Mouse (Mus musculus) hematopoietic stem cell, adult 5-6 weeks (primary cell): ENCODE results near the gene Shroom3. TPM values are rescaled to one million over a fixed set of nuclear protein-coding genes. Genes with fewer than 3 reads are reported as not detected.
A peak's percentile ranks its signal among the peaks of the same experiment; 100 is the strongest.

Experiments
- ATAC-seq, 2 experiments: fragments of 125-278 bp in 1 of 2; replicated peaks in 1 of 2; 2 replicates each; pipeline ENCODE4 v1.8.0; 2016 to 2017; ENCODE audit warnings: inconsistent platforms in 2 of 2, mild to moderate bottlenecking in 2 of 2, moderate number of reproducible peaks in 2 of 2, low read depth in 1 of 2, moderate TSS enrichment in 1 of 2; ENCODE audit not compliant: low FRiP score in 2 of 2, poor library complexity in 2 of 2, severe bottlenecking in 2 of 2, insufficient read depth in 1 of 2, low TSS enrichment in 1 of 2
- total RNA-seq: library from RNA; stranded (forward); fragments of 172-1452, 232-1000 nt; gene quantifications from 2 replicates; pipeline ENCODE4 v1.2.3, GENCODE M21; 2017

The Shroom3 gene
- 0.13 and 0.15 TPM in 2 replicates for total RNA-seq

GRCm38 (mm10) chr5:92683351-92683807 is at the start of gene Shroom3:
Shroom3 (plus strand) TSS chr5:92683435.
- 0 out of 4 replicates have a peak, but pooled peaks of 1 of the 2 experiments have one; percentile 36 for ATAC-seq

GRCm38 (mm10) chr5:92633526-92633925 is 49.7 kb upstream of the Shroom3 start:
- ATAC-seq, result no peak

GRCm38 (mm10) chr5:92634916-92635315 is 48.3 kb upstream of the Shroom3 start:
- ATAC-seq, result no peak

- ATAC-seq, result no peak
These were observed 47.3 kb upstream of the Shroom3 start for GRCm38 (mm10) chr5:92635891-92636290.

GRCm38 (mm10) chr5:92640861-92641260 is 42.4 kb upstream of the Shroom3 start:
- no peak for ATAC-seq

GRCm38 (mm10) chr5:92656256-92656655 is 27.0 kb upstream of the Shroom3 start:
- peak; percentile 83 to 88 for ATAC-seq

- no peak for ATAC-seq
These were observed 18.9 kb upstream of the Shroom3 start for GRCm38 (mm10) chr5:92664321-92664720.

GRCm38 (mm10) chr5:92666860-92667259 is 16.4 kb upstream of the Shroom3 start:
- ATAC-seq, result no peak

- peak; percentile 82 to 85 for ATAC-seq
These were observed 8.2 kb upstream of the Shroom3 start, which contains the start of gene Ccdc158 for GRCm38 (mm10) chr5:92674859-92675573. Ccdc158 (minus strand) TSS chr5:92675271.

GRCm38 (mm10) chr5:92675574-92675920 is 7.7 kb upstream of the Shroom3 start:
- ATAC-seq, result no peak; a peak in 1 of 4 replicates

GRCm38 (mm10) chr5:92679441-92679840 is 3.8 kb upstream of the Shroom3 start:
- no peak for ATAC-seq

- no peak for ATAC-seq
These were observed 1.4 kb upstream of the Shroom3 start for GRCm38 (mm10) chr5:92681861-92682260.

- peak; percentile 3 to 8; a peak in 1 of 4 replicates for ATAC-seq
These were observed 450 bp upstream of the Shroom3 start for GRCm38 (mm10) chr5:92682621-92683348.

GRCm38 (mm10) chr5:92683871-92684475 is 738 bp downstream of the Shroom3 start:
- ATAC-seq, result no peak

GRCm38 (mm10) chr5:92684715-92685460 is 1.7 kb downstream of the Shroom3 start:
- ATAC-seq, result no peak

GRCm38 (mm10) chr5:92688124-92688523 is 4.9 kb downstream of the Shroom3 start:
- ATAC-seq, result no peak

GRCm38 (mm10) chr5:92688569-92688968 is 5.3 kb downstream of the Shroom3 start:
- no peak for ATAC-seq
